Mouse (Mus musculus): ENCODE data around the gene Gpr12. TPM values are rescaled to one million over a fixed set of nuclear protein-coding genes. Genes with fewer than 3 reads are reported as not detected.
A peak's percentile ranks its signal among the peaks of the same experiment; 100 is the strongest.
"Not testable (repeated sequence)": the region's sequence is repeated elsewhere in the genome, so short reads cannot be mapped to it uniquely, and the experiment has no call there.

Gpr12 gene
- polyA plus RNA-seq, 1 experiment from 2014 or later: 0.18 TPM

DNA sequence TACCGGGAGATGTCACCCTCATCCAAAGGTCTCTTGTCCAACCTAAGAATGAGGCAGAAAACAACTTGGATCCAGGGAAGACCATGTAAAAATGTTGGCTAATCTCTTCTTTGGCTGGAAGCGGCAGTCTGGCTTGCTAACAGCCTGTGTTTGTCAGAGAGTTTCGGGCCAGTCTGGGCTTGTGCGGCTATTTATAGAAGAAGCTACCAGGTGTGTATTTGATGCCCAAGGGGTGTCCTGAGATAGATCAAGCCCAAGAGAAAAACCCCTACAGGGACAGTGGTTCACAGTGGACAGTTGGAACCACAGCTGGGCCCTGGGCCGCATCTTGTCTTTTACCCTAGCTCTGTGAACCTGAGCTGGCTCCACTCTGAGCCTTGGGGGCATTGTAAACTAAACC is 21.9 kb upstream of the Gpr12 start:
- Histone ChIP-seq H3K4me2 (no peak overlapping the region), H3K4me3 (replicated peaks) (no peak overlapping the region), H3K27ac (no peak overlapping the region), H3K27me3 (no peaks in the 10 kb centered on the region), H3K4me1 (replicated peaks) (peaks cover 15% of the 10 kb centered on the region), H3K36me3 (no peaks in the 10 kb centered on the region), H3K9me3 (no peaks in the 10 kb centered on the region), H3K9ac (replicated peaks) (no peak overlapping the region)
- no peak for ATAC-seq (ENCODE audit: insufficient number of reproducible peaks, insufficient read depth, low FRiP score, low TSS enrichment, low read depth)
- 86% methylated on average over 5 of the region's 5 CpGs for WGBS

DNA sequence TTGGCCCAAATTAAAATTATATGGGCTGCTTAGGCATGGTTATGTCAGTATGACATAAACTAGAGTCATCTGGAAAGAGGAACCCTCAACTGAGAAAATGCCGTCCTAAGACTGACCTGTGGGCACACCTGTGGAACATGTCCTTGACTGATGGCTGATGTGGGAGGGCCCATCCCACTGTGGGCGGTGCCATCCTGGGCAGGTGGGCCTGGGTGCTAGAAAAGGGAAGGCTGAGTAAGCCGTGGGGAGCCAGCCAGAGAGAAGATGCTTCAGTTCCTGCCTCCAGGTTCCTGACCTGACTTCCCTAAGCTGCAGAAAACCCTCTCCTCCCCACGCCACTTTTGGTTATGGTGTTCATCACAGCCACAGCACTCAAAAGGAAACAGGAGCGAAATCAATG is 21.2 kb upstream of the Gpr12 start:
- peaks cover 8% of the 10 kb centered on the region for H3K4me1 ChIP-seq (replicated peaks)
- H3K27ac ChIP-seq: no peak overlapping the region
- H3K9me3 ChIP-seq: no peaks in the 10 kb centered on the region
- WGBS: 68% methylated on average over 5 of the region's 5 CpGs
- ATAC-seq (ENCODE audit: insufficient number of reproducible peaks, insufficient read depth, low FRiP score, low TSS enrichment, low read depth): no peak
- no peak overlapping the region for H3K9ac ChIP-seq (replicated peaks)
- H3K27me3 ChIP-seq: no peaks in the 10 kb centered on the region
- no peaks in the 10 kb centered on the region for H3K36me3 ChIP-seq
- no peak overlapping the region for H3K4me2 ChIP-seq
- H3K4me3 ChIP-seq (replicated peaks): no peak overlapping the region

DNA sequence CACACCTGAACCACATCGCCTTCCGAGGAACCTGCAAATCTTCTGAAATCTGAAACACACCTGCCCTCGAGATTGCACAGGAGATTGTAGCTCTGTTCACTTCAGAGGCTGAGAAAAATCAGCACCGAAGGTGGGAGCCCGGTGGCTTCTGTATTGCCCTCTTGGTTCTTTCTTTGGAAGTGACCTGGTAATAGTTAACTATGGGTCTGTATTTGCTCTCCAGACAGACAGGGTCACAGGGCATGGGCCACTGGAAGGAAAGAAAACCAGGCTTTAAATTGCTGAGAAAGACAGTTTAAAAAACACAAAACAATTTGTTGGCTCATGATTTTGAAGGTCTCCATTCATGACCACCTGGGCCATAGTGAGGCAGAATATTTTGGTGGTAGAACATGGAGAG is 14.9 kb upstream of the Gpr12 start:
- ATAC-seq (ENCODE audit: insufficient number of reproducible peaks, insufficient read depth, low FRiP score, low TSS enrichment, low read depth): no peak
- Histone ChIP-seq H3K4me3 (replicated peaks) (no peak overlapping the region), H3K9me3 (no peaks in the 10 kb centered on the region), H3K36me3 (no peaks in the 10 kb centered on the region), H3K4me1 (replicated peaks) (no peaks in the 10 kb centered on the region), H3K27ac (no peak overlapping the region), H3K4me2 (no peak overlapping the region), H3K9ac (replicated peaks) (no peak overlapping the region), H3K27me3 (no peaks in the 10 kb centered on the region)
- 82% methylated on average over 5 of the region's 5 CpGs for WGBS

DNA sequence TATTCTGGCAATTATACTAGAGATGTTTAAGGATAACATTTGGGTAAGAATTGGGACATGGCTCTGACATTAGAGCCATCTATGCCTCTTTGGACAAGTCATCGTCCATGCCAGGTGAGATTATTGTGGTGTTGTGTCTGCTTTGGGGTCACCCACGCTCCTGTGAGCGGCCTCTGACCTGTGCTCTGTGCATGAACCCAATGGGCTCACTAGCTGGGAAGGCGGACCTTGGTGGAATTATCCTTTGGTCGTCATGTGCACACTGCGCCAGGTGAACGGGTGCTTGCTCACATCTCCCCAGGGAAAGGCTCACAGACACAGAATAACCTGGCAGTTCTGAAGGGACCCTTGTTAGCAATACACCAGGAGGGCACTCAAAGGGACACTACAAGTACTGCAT is 14.2 kb upstream of the Gpr12 start:
- not testable (repeated sequence) for H3K27me3 ChIP-seq; H3K9ac ChIP-seq (replicated peaks); H3K4me1 ChIP-seq (replicated peaks); ATAC-seq (ENCODE audit: insufficient number of reproducible peaks, insufficient read depth, low FRiP score, low TSS enrichment, low read depth); H3K4me3 ChIP-seq (replicated peaks); H3K27ac ChIP-seq; H3K9me3 ChIP-seq; H3K4me2 ChIP-seq; H3K36me3 ChIP-seq
- 89% methylated on average over 7 of the region's 7 CpGs for WGBS

DNA sequence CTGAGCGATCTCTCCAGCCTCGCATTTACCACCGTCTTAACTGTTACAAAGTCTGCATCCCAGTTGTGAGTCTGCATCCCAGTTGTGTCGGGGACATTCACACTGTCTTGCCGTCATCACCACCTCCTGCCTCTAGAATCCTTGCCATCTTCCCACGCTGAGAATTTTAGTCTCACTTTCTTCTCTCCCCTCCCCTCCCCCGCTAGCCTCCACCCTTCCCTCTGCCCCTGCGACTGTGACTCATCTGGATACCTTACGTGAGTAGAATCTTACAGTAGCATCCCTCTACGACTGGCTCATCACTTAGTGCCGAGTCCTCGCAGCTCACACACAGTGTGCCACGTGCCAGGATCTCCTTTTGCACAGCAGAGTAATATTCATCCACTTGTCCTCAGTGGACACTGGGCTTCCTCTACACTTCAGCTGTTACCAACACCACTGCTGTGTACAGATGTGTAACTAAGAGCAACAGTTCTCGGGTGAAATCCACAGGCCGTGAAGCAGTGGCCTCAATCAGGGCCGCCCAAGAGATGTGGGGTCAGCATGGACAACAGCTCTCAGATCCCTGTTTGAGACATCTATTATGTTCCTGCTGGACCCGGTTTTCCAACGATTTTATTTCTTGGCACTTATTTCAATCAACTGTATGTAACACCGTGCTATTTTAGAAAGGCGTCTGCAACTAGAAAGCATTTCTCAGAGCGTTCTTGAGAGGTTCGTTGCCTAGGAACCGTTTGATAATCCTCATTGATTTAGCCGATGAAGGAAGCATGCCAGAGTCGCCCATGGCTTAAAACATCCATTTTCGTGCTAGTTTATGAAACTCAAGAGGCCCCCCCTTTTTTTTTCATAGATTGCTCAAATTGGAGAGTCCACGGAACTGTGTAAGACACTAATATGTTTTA is 13.4 kb upstream of the Gpr12 start:
- WGBS: 90% methylated on average over 27 of the region's 27 CpGs
- H3K36me3 ChIP-seq: no peaks in the 10 kb centered on the region
- no peak overlapping the region for H3K4me2 ChIP-seq
- H3K4me3 ChIP-seq (replicated peaks): no peak overlapping the region
- no peak for ATAC-seq (ENCODE audit: insufficient number of reproducible peaks, insufficient read depth, low FRiP score, low TSS enrichment, low read depth)
- no peaks in the 10 kb centered on the region for H3K9me3 ChIP-seq
- no peaks in the 10 kb centered on the region for H3K4me1 ChIP-seq (replicated peaks)
- no peaks in the 10 kb centered on the region for H3K27me3 ChIP-seq
- no peak overlapping the region for H3K9ac ChIP-seq (replicated peaks)
- no peak overlapping the region for H3K27ac ChIP-seq

DNA sequence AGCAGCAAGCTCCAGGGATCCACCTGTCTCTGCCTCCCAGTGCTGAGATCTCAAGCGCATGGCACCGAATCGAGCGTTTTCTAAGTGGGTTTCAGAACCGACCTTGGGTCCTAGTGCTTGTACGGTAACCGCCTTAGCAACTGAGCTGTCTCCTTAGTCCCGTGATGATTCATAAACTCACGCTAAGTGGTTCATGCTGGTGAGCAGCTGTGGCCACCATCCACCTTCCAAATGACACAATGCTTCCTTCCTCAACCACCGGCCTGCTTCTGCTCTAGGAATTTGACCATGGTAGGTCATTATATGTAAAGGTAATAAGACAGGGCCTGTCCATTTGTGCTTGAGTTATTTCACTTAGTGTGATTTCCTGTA is 12.4 kb upstream of the Gpr12 start:
- ATAC-seq (ENCODE audit: insufficient number of reproducible peaks, insufficient read depth, low FRiP score, low TSS enrichment, low read depth): no peak
- Histone ChIP-seq H3K4me3 (replicated peaks) (no peak overlapping the region), H3K9me3 (no peaks in the 10 kb centered on the region), H3K4me2 (no peak overlapping the region), H3K9ac (replicated peaks) (no peak overlapping the region), H3K36me3 (no peaks in the 10 kb centered on the region), H3K4me1 (replicated peaks) (no peaks in the 10 kb centered on the region), H3K27me3 (no peaks in the 10 kb centered on the region), H3K27ac (no peak overlapping the region)
- WGBS: 92% methylated on average over 10 of the region's 10 CpGs

DNA sequence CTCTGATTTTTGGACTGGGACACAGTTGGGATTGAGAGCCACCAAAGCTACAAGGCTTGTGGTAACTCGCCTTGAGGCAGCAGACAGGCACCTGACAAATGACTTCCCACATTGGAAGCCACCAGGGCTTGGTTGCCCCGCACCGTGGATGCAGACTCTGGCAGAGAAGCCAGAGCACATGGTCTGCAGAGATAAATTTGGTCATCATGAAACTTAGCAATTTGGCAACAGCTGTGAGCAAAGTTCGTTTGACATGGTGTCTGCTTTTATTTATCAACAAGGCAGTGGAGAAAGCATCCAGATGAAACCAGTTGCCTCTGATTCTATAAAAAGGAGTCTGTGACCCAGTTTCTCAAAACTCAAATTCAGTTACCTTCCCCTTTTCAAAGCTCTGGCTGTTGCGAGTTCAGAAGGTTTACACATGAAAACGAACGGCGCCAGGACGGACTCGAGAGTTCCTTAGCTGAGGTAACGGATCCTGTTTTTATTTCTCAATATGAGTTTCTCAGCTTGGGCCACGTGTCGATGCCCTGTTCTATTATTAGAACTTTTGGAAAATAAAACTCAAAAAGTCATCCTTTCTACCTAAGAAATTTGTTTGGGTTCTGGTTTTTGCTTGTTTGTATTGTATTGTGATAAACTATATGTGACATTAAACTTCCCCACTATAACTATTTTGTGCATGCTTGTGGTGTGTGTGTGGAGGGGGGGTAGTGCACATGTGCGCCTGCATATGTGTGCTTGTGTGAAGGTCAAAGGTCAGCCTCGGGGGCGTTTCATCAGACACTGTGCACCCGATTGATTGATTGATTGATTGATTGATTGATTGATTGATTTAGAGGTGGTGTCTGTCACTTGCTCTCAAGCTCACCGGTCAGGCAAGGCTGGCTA is 11.8 kb upstream of the Gpr12 start:
- 73% methylated on average over 18 of the region's 18 CpGs for WGBS
- Histone ChIP-seq H3K4me3 (replicated peaks) (no peak overlapping the region), H3K4me1 (replicated peaks) (no peaks in the 10 kb centered on the region), H3K4me2 (no peak overlapping the region), H3K27ac (no peak overlapping the region), H3K36me3 (no peaks in the 10 kb centered on the region), H3K9ac (replicated peaks) (no peak overlapping the region), H3K9me3 (no peaks in the 10 kb centered on the region), H3K27me3 (no peaks in the 10 kb centered on the region)
- ATAC-seq (ENCODE audit: insufficient number of reproducible peaks, insufficient read depth, low FRiP score, low TSS enrichment, low read depth): no peak

DNA sequence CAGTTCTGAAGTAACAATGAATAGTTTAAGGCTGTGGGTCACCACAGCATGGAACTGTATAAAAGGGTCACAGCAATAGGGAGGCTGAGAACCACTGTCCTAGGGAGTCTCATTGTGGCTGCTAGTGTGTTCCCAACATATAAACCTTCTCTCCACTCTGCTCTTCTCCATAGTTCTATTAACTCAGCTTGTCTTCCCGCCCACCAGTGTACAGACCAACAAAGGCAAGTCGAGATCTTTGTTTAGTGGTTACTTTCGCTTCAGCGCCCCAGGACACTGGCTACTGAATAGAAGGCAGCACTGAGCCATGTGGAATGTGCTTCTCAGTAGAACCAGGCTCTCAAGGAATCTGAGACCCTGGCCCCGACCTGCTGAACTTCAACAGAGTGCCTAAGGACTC is 7.5 kb upstream of the Gpr12 start:
- Histone ChIP-seq H3K4me2 (no peak overlapping the region), H3K27ac (no peak overlapping the region), H3K27me3 (no peaks in the 10 kb centered on the region; the same call in 1 of the 2 replicates), H3K9me3 (no peaks in the 10 kb centered on the region), H3K36me3 (no peaks in the 10 kb centered on the region), H3K4me3 (replicated peaks) (no peak overlapping the region), H3K4me1 (replicated peaks) (peaks cover 8% of the 10 kb centered on the region), H3K9ac (replicated peaks) (no peak overlapping the region)
- WGBS: 80% methylated on average over 5 of the region's 5 CpGs
- no peak for ATAC-seq (ENCODE audit: insufficient number of reproducible peaks, insufficient read depth, low FRiP score, low TSS enrichment, low read depth)

DNA sequence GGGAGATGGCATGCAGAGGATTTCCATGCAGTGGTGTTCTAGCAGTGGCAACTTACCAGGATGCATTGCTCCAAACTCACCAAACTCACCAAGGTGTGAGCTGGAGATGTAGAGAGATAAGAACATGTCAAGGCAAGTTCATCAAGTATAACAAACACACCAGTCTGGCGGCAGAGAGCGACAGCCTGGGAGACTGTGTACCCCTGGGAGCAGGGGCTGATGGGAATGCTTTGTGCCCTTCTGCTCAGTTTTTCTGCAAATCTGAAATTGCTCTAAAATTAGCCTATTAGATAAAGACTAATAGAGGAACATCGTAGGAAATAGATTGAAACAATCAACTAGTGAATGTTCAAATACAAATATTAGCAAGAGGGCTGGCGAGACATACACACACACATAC is 6.6 kb upstream of the Gpr12 start:
- WGBS: 92% methylated on average over 4 of the region's 4 CpGs
- H3K27me3 ChIP-seq: peaks cover 4% of the 10 kb centered on the region
- ATAC-seq (ENCODE audit: insufficient number of reproducible peaks, insufficient read depth, low FRiP score, low TSS enrichment, low read depth): no peak

DNA sequence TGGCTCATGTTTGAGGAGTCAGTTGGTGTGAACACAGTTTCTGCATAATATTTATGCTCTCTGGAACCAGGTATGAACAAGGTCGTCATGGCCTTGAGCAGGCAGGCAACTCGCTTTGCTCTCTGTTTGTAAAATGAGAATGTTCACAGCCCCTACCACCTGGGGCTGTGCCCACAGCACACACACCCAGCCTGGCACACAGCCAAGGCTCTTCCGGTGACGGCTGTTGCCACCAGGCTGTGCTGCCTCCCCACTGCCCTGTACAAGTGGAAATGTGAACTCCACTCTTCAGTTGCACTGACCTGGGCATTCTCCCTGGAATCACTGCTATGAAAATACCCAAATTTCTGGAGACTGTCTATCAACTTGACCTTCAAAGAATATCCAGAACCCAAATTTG is 5.9 kb upstream of the Gpr12 start:
- no peaks in the 10 kb centered on the region for H3K9me3 ChIP-seq
- no peak overlapping the region for H3K9ac ChIP-seq (replicated peaks)
- no peak overlapping the region for H3K4me3 ChIP-seq (replicated peaks)
- peaks cover 8% of the 10 kb centered on the region for H3K4me1 ChIP-seq (replicated peaks)
- 0 out of 2 replicates have a peak overlapping the region, but pooled peaks have one; percentile 7 for H3K27ac ChIP-seq
- ATAC-seq (ENCODE audit: insufficient number of reproducible peaks, insufficient read depth, low FRiP score, low TSS enrichment, low read depth): no peak
- no peak overlapping the region for H3K4me2 ChIP-seq
- 57% methylated on average over 4 of the region's 4 CpGs for WGBS
- H3K36me3 ChIP-seq: no peaks in the 10 kb centered on the region
- peaks cover 11% of the 10 kb centered on the region for H3K27me3 ChIP-seq

More for the DNA sequence above, 6.6 kb upstream of the Gpr12 start:
- peaks cover 8% of the 10 kb centered on the region for H3K4me1 ChIP-seq (replicated peaks)
- no peak overlapping the region for H3K4me3 ChIP-seq (replicated peaks)
- H3K36me3 ChIP-seq: no peaks in the 10 kb centered on the region
- H3K27ac ChIP-seq: no peak overlapping the region
- no peak overlapping the region for H3K4me2 ChIP-seq
- H3K9me3 ChIP-seq: no peaks in the 10 kb centered on the region
- no peak overlapping the region for H3K9ac ChIP-seq (replicated peaks)

DNA sequence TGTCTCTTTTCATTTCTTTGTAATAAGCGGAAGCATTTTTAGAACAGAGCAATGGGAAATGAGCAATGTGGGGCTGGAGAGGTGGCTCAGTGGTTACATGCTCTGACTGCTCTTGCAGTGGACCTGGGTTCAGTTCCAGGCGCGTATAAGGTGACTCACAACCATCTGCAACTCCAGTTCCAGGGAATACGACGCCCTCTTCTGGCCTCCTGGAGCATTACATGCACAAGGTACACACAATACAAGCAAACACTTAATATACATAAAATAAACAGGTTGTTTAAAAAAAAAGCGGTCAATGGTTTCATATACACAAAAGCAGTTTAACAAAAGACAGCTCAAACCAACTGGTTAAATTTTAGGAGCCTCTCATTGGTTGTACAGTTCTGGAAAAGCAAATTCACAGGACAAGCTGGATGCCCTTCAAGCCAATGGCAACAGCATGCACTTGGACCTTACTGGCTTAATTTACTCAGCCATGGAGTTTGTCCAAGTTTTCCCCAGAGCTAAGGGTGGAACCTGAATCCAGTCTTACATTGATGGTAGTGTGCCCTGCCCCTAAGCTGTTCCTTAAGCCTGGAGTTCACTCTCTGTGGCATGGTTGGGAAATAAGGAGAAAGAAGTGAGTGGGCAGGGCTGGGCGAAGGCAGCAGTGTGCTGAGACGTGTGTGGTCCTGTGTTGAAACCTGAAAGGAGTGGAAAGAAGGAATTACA is 1.5 kb upstream of the Gpr12 start:
- H3K9me3 ChIP-seq: no peaks in the 10 kb centered on the region
- H3K4me1 ChIP-seq (replicated peaks): peaks cover 24% of the 10 kb centered on the region
- H3K4me3 ChIP-seq (replicated peaks): no peak overlapping the region
- ATAC-seq (ENCODE audit: insufficient number of reproducible peaks, insufficient read depth, low FRiP score, low TSS enrichment, low read depth): no peak
- no peak overlapping the region for H3K4me2 ChIP-seq
- H3K27me3 ChIP-seq: peaks cover 43% of the 10 kb centered on the region
- WGBS: 69% methylated on average over 8 of the region's 8 CpGs
- H3K36me3 ChIP-seq: no peaks in the 10 kb centered on the region
- no peak overlapping the region for H3K9ac ChIP-seq (replicated peaks)
- H3K27ac ChIP-seq: no peak overlapping the region

All from limb, embryonic 12.5 days (tissue).